Mouse (Mus musculus) layer of hippocampus, adult 9-11 months (tissue): ENCODE measurements at regions not wholly inside any gene's neighbourhood (a gene's known extent, or its start where the extent isn't known, plus 50 kb on each side); places are given as distances from the start of the nearest gene placed in this dataset.

Experiments
- DNase-seq: peaks from one replicate; pipeline ENCODE4 v3.0.0; 2022

- DNase-seq, result no peak
Measured at GRCm38 (mm10) chr7:68440661-68441150, 167.1 kb downstream of the Fam169b start.

- no peak for DNase-seq
Measured at GRCm38 (mm10) chr7:68428946-68429345, 155.3 kb downstream of the Fam169b start.

GRCm38 (mm10) chr7:68415890-68416289 lies 142.3 kb downstream of the Fam169b start:
- no peak for DNase-seq

- DNase-seq, result no peak
Measured at GRCm38 (mm10) chr7:68412786-68413185, 139.1 kb downstream of the Fam169b start.
